Mouse (Mus musculus) heart, adult 9 months (tissue): ENCODE measurements around the gene Ldhal6b.

Experiments used
- DNase-seq, 2 experiments: peaks; one replicate each; pipeline ENCODE4 v3.0.0; 2022; ENCODE audit warnings: low spot score in 2 of 2

Gene Ldhal6b

DNA sequence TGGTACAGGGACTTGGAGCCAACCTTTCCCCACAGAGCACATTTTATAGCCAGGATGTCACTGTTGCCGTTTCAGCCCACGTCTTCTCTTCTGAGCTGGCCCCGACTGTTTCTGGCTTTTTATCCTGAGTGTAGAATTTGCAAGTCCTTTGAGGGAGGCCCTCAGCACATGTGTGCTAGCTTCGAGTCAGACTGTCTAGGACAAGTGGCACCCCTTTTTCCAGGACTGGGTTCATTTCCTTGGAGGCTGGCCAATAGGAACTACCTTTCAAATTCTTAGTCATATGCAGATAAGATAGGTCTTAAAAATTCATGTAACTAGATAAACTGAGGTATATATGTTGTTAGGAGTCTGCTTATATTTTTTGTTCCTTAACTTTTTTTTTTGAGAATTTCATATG lies 8.2 kb downstream of the Ldhal6b start:
- no peak for DNase-seq

DNA sequence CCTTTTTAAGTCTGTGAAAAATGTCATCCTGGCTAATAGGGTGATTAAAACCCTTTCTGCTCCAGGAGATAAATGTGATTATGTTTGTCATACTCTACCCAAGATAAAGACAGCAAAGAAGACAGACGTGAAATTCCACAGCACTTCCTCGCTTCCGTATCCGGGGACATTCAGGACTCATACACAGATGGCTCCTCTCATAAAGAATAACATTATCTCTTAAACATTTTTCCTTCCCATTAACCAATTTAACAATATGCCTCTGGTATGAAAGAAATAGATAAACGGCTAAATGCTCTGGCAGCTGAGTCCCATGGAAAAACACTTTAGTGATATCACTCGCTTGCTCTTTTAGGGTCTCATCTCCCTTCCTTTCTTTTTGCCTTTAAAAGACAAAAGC lies 11.5 kb downstream of the Ldhal6b start:
- DNase-seq: no peak

DNA sequence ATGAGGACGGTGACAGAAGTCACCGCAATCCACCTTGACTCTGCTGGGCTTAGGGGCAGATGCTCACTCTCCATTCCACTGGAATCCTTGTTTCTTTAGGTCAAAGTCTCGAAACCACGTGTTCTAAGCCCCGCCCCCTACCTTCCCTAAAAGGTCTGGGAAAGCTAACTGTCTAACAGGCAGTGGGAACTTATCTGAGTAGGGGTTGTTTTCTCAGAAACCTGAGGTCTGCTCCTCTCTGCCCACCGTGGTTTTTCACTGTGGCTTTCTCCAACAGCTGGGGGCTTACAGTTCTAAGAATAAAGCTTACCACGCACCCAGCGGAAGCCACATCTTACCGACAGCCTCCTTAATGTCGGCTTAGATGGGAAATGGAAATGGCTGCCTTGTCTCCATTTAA lies 12.0 kb downstream of the Ldhal6b start:
- DNase-seq: no peak

DNA sequence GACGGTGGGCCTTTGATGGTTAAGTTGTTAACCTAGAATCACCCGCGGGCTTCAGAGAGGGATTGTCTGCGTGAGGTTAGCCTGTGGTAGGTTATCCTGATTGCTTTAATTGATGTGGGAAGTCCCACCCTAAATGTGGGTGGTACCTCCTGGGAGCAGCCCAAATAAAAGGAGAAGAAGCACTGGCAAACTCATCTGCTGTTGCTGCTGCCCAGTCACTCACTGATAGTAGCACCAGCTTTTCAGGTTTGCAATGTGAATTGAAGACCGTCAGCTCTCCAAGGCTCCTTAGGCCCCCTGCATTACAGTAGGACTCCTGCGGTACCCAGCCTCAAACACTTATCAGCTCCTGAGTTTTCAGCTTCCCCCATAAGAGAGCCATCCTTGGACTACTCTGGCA lies 14.7 kb downstream of the Ldhal6b start:
- no peak for DNase-seq

DNA sequence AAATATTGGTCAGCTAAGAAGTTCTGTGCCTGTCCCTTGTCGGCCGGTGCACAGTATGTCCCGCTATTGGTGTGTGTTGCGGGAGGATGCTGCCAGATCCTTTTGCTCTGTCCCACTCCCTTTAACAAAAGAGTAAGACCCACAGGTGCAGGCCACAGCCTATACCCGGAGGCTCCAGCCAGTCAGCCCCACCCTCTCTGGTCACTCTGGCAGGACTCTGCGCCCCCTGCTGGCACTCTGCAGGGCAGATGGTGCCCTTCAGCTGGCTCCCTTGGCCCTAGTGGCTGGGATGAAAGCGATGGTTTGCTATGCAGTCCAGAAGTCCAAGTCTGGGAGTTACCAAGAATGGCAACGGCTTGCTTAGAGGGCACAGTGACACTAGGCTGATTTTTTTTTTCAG lies 15.9 kb downstream of the Ldhal6b start:
- DNase-seq: peak; percentile 42 to 54

DNA sequence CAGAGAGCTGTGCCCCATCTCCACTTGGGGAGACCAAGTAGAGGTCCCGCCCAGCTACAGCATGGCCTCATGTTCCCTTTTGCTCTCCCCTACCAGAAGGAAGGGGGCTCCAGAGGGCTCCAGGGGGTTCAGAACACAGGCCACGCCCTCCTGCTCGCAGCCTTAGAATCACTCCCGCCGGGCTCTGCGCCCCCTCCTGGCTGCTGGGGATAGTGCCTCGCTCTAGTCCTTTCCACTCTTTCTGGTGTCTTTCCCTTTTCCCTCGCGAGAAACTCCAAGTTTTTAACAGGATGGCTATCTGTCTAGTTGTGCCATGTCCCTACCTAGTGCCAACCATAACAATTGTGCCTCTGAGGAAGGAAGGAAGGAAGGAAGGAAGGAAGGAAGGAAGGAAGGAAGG lies 16.5 kb downstream of the Ldhal6b start:
- DNase-seq: peak in 1 of 2 experiments; percentile 29

DNA sequence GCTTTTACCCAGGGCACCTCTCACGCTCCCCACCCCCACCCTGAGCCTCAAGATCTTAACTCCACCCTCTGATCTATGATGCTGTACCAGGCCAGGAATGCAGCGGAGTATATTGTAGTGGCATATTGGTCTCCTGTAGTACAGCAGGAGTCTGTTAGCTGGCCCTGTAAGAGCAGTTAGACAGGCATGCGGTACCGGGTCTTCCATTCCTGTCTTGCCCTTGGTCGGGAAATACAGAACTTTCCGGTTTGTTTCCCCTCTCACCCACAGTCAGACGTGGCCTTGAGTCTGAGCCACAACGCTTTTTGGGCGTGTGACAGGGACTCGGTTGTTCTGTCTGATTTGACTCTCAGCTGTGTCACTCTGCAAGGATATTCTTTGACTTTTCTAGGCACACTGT lies 17.3 kb downstream of the Ldhal6b start:
- DNase-seq: no peak

DNA sequence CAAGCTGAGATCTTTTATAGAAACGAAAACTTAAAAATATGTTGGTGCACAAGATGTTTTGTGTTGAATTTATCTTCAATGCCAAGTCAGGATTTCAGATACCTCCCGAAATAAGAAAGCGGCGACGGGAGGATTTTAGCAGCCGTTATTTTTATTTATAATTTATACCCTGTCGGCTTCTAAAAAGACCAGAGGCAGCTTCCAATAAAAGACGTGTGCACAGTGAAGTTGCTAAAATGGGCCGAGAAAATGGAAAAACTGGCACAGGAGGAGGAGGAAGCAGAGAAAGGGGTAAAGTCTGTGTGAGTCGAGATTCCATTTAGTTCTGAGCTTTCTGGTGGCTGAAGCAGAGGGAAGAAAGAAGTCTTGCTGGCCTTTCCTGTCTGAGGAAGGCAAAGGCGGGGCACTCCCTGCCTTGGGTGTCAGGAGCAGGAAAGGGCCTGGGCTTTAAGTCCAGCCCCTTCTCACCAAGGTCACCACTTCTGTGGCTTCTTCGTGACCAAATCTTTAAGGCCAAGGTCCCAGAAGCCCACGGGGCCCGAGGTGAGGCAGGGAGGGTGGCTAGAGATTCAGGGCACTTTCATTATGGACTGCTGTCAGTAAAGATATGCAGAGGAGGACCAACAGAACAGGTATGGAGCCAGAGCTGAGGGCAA lies 18.0 kb downstream of the Ldhal6b start:
- DNase-seq: no peak

DNA sequence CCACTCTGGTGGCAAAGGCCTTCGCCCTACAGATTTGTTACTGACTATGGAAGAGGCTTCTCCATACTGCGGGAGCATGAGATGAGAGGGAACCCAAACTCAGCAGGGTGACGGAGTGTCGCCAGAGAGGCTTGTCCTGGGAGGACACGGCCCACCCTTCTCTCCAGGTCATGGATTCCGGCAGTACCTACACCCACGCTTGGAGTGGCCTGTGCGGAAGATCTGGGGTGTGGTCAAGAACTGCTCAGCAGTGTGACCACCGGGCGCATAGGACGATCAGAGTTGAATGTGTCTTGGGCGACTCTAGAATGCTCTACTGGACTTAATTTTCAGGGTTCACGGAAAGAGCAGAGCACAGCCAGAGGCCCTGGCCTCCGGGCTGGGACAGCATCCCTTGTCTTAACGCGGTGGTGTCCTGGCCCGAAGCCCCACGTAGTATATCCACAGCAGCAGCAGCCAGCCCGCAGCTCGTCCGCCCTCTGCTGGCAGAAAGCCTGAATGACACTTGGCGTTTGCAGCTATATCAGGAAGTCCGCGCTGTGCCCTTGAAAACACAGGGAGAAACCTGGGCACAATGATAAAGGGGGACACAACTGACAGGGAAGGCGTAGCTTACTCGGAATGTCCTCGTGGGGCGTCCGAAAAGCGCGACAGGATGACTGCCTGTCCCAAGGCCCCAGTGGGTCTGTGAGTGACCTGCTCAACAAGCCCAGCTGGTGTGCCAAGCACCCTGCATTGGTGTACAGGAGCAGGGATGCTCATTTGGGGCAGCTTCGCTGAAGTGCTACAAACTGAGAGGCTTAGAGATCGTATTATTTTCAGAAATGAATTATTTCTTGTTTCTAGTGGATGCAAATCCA lies 21.2 kb downstream of the Ldhal6b start:
- peak; percentile 51 to 74 for DNase-seq

DNA sequence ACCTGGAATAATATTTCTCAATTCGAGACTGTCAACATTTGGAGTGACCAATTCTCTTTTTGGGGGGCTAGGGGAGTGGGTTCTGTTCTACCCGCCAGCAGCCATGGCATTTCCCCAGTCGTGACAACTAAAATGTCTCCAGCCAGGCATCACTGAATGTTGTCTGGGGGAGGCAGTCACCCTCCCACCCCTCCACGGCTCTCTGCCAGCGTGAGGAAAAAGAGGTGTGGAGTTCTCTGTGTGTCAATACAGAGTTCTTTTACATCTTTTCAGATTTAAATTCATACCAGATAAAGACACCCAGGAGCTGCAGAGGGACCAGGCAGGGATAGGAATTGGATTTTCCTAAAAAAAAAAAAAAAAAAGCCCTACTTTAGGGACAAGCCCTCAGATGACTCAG lies 22.4 kb downstream of the Ldhal6b start:
- DNase-seq: no peak

DNA sequence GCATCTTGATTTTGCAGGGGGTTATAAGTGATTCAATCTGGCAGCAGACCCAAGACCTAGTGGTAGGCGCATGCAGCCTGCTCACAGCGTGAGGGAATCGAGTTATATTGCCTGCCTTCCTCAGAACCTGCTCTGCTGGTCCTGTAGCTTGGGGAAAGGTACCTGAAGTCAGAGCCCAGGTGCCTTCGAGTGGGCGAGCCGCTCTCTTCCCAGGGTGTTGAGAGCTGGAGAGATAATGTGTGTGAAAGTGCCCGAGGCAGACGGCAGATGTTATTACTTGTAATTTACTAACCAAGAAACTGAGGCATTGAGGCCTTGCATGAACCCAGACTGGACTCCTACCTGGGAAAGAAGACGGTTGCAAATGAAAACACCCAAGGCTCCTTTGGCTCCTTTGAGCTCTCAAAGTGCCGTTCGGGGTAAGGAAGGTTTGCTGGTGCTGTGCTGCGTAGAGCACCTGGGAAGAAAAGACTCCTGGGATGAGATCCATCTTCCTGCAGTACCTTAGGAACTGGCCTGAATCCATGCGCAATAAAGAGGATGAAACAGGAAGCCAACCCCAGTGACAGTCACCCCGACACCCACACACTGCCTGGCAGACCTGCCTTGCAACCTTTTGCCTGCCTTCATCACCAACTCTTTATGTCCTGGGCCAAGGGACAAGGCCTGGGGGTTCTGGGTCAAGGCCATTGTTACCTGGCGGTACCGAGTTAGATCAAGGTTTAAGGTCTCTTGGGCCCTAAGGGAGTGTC lies 22.9 kb downstream of the Ldhal6b start:
- no peak for DNase-seq

DNA sequence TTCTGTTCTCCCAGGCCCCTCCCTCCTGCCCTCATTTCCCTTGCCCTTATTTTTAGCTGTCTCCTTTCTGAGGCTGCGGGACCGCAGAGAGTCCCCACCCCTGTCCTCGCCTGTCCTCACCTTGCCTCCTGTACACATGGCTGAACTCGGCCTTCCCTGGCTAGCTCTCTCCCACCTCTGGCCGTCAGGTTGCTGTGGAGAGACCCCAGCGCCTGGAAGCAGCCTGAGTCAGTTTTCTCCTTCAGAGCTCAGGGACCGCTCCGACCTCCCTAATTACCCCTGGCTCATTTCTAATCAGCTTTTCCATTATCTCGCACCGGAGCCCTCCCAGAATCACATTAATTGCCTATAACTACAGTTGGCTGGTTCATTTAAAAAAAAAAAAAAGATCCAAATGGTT lies 27.9 kb downstream of the Ldhal6b start:
- no peak for DNase-seq

DNA sequence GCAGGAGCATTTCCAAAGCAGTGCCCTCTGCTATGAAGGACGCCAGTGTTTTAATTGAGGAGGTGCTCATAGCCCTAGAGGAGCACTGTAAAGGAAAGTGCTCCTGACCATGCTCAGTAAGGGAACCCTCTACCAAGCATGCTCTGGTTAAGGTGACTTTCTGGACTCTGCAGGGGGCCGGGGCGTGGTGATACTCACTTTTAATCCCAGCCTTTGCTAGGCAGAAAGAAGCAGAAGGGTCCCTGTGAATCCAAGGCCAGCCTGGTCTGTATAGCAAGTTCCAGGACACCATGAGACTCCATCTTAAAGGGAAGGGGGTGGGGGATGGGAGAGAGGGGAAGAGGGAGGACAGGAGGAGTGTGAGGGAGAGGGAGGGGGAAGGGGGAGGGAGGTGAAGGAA lies 30.2 kb downstream of the Ldhal6b start:
- DNase-seq: no peak

DNA sequence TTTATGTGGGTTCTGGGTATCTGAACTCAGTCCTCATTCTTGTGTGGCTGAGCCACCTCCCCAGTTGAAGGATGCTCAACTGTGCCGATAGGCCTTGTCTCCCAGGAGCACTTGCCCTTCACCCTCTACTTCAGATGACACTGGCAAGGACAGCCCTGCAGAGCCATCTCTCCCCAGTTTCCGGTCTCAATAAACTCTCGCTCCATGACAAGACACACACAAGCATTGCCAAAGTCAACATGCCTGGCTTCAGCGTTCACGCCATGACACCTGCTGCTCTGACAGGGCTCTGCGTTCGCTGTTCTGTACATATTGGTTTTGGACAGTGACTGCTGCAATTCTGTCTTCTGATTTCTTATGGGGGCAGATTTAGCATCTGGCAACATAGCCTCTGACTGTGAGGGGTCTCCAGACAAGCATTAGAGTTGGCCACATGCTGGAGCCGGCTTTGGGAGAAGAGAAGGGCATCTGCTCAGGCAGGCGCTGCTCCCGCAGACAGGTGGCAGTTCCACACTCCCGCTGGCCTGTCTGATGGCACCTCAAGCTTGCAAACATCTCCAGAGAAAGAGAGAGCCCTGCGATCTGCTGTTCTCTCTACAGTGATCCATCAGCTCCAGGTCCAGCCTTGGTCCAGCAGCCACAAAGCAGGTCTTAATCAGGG lies 31.6 kb downstream of the Ldhal6b start:
- DNase-seq: no peak

DNA sequence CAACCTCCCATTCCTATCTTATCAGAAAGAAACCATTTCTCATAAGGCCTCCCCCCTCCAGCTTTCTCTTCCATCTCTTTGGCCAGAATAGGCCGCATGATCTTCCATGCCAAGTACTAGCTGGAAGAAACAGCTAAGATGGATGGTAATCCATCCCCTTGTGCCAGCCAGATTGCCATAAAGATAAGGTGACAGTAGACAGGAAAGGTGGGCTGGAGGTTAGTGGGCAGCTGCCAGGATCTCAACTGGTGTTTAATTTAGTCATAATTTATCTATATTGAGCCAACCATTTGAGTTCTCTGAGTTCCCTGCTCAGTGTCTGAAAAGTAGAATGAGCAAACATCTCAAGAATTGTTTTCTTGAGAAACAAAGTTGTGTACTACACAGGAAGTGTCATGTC lies 32.9 kb downstream of the Ldhal6b start:
- DNase-seq: no peak

DNA sequence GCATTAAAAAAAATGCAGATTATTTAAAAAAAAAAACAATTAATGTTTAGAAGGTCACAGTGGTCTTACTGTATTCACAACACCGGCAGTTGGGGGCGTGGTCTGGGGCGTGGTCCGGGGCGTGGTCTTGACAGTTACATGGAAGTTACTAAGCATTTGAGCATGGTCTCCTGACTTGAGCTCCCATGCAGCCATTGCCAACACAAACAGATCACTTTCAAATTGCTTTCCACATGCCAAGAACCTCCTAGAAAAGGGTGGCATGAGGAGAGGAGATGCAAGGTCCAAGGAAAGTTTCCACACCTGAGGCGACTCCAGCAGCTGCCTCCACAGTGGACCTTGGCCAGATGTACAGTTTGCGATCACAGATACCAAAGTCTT lies 40.6 kb downstream of the Ldhal6b start:
- DNase-seq: no peak

DNA sequence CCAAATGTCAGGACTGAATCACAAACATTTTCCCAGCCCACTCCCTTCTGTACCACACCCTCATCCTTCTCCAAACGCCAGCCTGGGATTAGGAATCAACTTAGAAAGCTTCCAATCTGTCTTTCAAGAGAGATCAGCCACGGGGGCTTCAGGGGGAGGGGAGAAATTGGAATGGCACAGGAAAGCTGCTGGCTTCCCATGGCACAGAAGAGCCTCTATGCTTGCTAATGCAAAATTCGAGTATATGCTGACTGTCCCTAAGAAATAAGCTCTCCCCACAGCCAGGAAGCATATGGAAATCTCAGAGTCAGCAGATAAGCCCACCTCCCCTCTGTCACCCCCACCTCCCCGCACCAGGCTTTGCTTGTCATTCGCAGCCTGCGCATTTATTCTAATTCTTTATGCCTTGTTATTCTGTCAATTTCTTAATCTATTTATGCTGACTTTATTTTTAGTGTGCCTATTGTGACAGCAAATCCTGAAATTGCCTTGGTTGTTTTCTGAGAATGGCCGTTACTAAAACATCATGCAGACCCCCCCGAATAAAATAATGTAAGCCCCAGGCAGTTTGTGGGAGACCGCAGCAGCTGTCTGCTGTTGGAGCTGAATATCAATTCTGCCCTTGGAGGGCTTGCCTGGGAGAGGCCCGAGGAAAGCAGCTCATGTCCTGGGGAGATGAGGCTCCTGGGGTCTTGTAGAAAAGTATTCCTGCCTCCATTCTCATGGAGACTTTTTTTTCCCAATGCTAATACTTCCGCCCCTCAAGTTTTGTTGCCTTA lies 41.2 kb downstream of the Ldhal6b start:
- no peak for DNase-seq

DNA sequence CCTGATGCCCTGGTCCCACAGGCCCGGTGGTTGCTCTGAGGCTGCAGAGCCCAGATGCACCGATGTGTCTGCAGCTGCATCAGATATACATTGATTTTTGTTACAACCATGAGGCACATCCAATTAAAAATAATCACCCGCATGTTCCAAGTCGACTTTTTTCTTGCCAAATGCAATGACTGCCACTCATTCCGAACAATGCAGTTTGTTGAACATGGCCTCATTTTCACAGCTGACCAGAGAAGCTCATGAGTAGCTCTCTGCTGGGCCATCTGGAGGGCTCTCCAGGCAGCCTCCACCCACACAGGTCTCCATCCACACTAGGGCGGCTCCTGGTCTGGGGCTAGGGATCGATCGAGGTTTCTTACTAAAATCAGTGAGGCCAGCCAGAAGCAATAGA lies 45.6 kb downstream of the Ldhal6b start:
- no peak for DNase-seq

DNA sequence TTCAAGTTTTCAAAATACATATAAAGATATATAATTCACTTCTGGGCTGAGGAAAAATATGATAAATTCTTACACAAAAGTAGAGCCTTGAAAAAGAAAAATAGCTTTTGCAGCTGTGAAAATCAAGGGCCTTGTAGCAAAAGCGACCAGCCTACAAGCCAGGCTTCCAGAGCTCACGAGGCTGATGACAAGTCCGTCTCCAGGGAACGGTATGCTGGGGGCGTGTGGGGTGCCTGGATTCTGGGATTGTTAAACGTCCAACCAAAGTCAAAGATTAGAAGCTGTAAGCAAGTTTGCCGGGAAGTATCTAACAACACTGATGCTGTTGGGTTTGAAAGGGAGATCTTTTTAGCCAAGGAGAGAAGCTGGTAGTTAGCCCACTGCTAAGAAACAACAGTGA lies 47.0 kb downstream of the Ldhal6b start:
- DNase-seq: no peak

DNA sequence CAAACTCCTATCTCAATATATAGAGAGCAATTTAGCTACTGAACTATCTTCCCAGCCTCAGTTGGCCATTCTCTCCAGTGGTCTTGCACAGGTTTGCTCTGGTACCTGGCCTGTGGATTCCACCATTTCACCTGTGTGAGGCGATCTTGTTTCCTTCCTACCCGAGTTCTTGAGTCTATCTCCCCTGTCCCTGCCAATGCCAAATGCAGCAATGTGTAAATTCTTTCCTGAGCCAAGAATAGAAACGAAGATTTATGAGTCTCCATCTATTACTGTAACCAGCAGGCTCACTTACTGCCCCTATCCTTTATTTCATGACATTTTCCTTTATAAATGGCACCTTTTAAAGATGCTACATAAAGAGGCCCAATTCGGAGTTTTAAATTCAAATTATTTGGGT lies 47.5 kb downstream of the Ldhal6b start:
- DNase-seq: no peak
